Mouse (Mus musculus) kidney, embryonic 15.5 days (tissue): ENCODE measurements around the gene Sprr2b. TPM values are rescaled to one million over a fixed set of nuclear protein-coding genes. Genes with fewer than 3 reads are reported as not detected.

Experiments
- ATAC-seq: fragments of 200-750 bp; cut with Nextera tagmentation; replicated peaks from 2 replicates; pipeline ENCODE4 v1.8.0; 2017; ENCODE audit warnings: moderate TSS enrichment; ENCODE audit not compliant: low FRiP score
- H3K27ac ChIP-seq: fragments of 300-500 bp; sonication (generic); 2 replicates; pipeline ENCODE4 v1.5.1; 2015; ENCODE audit warnings: mild to moderate bottlenecking, inconsistent platforms
- H3K27me3 ChIP-seq: fragments of 300-500 bp; sonication (generic); 2 replicates; pipeline ENCODE4 v1.6.1; 2015; ENCODE audit warnings: inconsistent platforms
- H3K36me3 ChIP-seq: fragments of 300-500 bp; sonication (generic); 2 replicates; pipeline ENCODE4 v1.6.1; 2015; ENCODE audit warnings: inconsistent platforms
- H3K4me1 ChIP-seq: fragments of 300-500 bp; sonication (generic); 2 replicates; pipeline ENCODE4 v1.6.1; 2015; ENCODE audit warnings: inconsistent platforms
- H3K4me2 ChIP-seq: fragments of 300-500 bp; sonication (generic); 2 replicates; pipeline ENCODE4 v1.6.1; 2015; ENCODE audit warnings: moderate library complexity, mild to moderate bottlenecking, inconsistent platforms
- H3K4me3 ChIP-seq: fragments of 300-500 bp; sonication (generic); replicated peaks from 2 replicates; pipeline ENCODE4 v1.5.1; 2015; ENCODE audit warnings: mild to moderate bottlenecking, inconsistent platforms
- H3K9ac ChIP-seq: fragments of 300-500 bp; sonication (generic); 2 replicates; pipeline ENCODE4 v1.6.1; 2015; ENCODE audit warnings: mild to moderate bottlenecking, inconsistent platforms
- H3K9me3 ChIP-seq: fragments of 300-500 bp; sonication (generic); replicated peaks from 2 replicates; pipeline ENCODE4 v1.6.1; 2016; ENCODE audit warnings: inconsistent platforms
- WGBS: fragments of 180-500 bp; shearing (Covaris S2); methylation state at CpG from one replicate; pipeline ENCODE4 v1.1.7; 2015; ENCODE audit warnings: mixed read lengths; 5-methylcytosine and 5-hydroxymethylcytosine counted together
- polyA plus RNA-seq: library from polyadenylated mRNA; unstranded; fragments of >200 nt; fragmentation: Nextera tagmentation; extraction: Ambion mirVana; gene quantifications from 2 replicates; pipeline ENCODE4 v1.2.1, GENCODE M21; 2015

Gene Sprr2b
- polyA plus RNA-seq, 1 experiment from 2014 or later, result not detected

DNA sequence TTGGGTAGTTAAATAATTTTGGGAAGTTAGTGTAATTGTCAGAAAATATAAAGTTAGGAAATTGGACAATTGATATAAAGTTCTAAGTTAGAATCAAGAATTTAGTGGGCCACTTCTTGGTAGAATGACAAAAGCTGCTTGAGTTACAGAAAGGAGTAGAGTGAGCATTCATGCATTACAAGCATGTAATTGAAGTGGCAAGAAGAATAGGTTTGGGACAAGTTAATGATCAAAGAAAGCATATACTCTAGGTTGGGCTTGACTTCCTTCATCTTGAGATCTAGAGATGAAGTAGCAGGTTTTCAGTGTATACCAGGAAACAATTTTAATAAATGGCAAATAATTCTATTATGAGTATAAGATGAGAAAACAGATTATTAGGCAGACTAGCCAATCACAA is 45.2 kb downstream of the Sprr2b start:
- no peak overlapping the region for H3K4me2 ChIP-seq
- H3K9ac ChIP-seq, result no peak overlapping the region
- H3K27ac ChIP-seq, result no peak overlapping the region
- no peak overlapping the region for H3K4me3 ChIP-seq
- peak; percentile 90 for ATAC-seq
- peaks cover 6% of the 10 kb centered on the region; the same call in 1 of the 2 replicates for H3K9me3 ChIP-seq
- H3K36me3 ChIP-seq, result no peaks in the 10 kb centered on the region
- no peaks in the 10 kb centered on the region for H3K4me1 ChIP-seq
- no peaks in the 10 kb centered on the region for H3K27me3 ChIP-seq

DNA sequence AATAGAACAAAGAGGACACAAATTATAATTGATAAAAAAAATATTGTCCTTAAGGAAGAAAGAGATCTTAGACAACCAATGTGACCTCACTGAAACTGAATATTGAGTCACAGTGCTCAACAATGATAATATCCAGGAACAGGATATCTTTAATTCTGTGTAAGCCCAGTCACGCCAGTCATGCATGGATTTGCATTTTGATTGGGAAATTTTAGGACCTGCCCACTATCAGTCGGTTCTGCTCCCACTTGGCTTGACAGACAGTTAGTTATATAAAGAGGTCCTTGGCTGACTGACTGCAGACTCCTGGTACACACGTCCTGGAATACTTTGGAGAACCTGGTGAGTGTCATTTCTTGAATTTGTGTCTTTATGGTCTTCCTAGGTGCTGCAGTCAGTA is 48.5 kb downstream of the Sprr2b start, which contains the start of gene Sprr2f:
TSS of gene Sprr2f (plus strand) at position 301 of the 400 bp plus-strand sequence.
- no peaks in the 10 kb centered on the region for H3K27me3 ChIP-seq
- ATAC-seq, result no peak
- H3K4me3 ChIP-seq, result no peak within 1 kb of the TSS
- H3K4me2 ChIP-seq, result no peak within 1 kb of the TSS
- no peaks in the 10 kb centered on the region for H3K9me3 ChIP-seq
- H3K36me3 ChIP-seq, result no peaks in the 10 kb centered on the region
- H3K27ac ChIP-seq, result no peak within 1 kb of the TSS
- H3K4me1 ChIP-seq, result no peaks in the 10 kb centered on the region
- WGBS, result 62% methylated on average over 3 of the region's 3 CpGs
- no peak within 1 kb of the TSS for H3K9ac ChIP-seq

Other genes with a start within 250 kb of the Sprr2b start
- gene Lor, start 233.5 kb upstream of the Sprr2b start, polyA plus RNA-seq, result 0.97 and 4.2 TPM in 2 replicates
- not detected in 2 replicates for gene Prr9, start 192.7 kb upstream of the Sprr2b start, polyA plus RNA-seq
- gene Lelp1, start 173.9 kb upstream of the Sprr2b start, polyA plus RNA-seq, result not detected in 2 replicates
- gene Sprr2a1, start 100.8 kb upstream of the Sprr2b start, polyA plus RNA-seq, result not detected in 2 replicates
- 2.6 and 6.3 TPM in 2 replicates for gene Sprr2a2, start 100.7 kb upstream of the Sprr2b start, polyA plus RNA-seq
- gene Sprr2a3, start 31.2 kb upstream of the Sprr2b start, polyA plus RNA-seq, result 1.0 TPM in 1 of 2 replicates, not detected in the other
- not detected in 2 replicates for gene Sprr2d, start 22.5 kb downstream of the Sprr2b start, polyA plus RNA-seq
- not detected in 2 replicates for gene Sprr2e, start 35.5 kb downstream of the Sprr2b start, polyA plus RNA-seq
- gene Sprr2f, start 48.6 kb downstream of the Sprr2b start, polyA plus RNA-seq, result 13.1 and 30.3 TPM in 2 replicates
- gene Sprr2h, start 69.1 kb downstream of the Sprr2b start, polyA plus RNA-seq, result not detected in 2 replicates
- gene Sprr2i, start 91.4 kb downstream of the Sprr2b start, polyA plus RNA-seq, result not detected in 2 replicates
- gene Sprr2j-ps, start 101.5 kb downstream of the Sprr2b start, polyA plus RNA-seq, result not detected in 2 replicates
- gene Gm9774, start 112.8 kb downstream of the Sprr2b start, polyA plus RNA-seq, result 7.8 and 12.5 TPM in 2 replicates
- gene Sprr2k, start 116.0 kb downstream of the Sprr2b start, polyA plus RNA-seq, result not detected in 2 replicates
- 0.41 and 0.83 TPM in 2 replicates for gene Sprr1b, start 122.2 kb downstream of the Sprr2b start, polyA plus RNA-seq
- 0.18 TPM in 1 of 2 replicates, not detected in the other for gene Sprr3, start 142.1 kb downstream of the Sprr2b start, polyA plus RNA-seq
- 15.2 and 17.5 TPM in 2 replicates for gene Sprr1a, start 169.3 kb downstream of the Sprr2b start, polyA plus RNA-seq
- not detected in 2 replicates for gene Sprr4, start 183.9 kb downstream of the Sprr2b start, polyA plus RNA-seq
- gene 2310046K23Rik, start 217.9 kb downstream of the Sprr2b start, polyA plus RNA-seq, result not detected in 2 replicates